Mouse (Mus musculus) heart, postnatal 36 days (tissue): Measurements from ENCODE around the gene Gm49416. TPM values are rescaled to one million over a fixed set of nuclear protein-coding genes. Genes with fewer than 3 reads are reported as not detected.

Experiments
- DNase-seq, 2 experiments: peaks; one replicate each; pipeline ENCODE4 v3.0.0; 2021 to 2022
- intact Hi-C: fragments of 180-260 bp; cut with DNase I; formaldehyde crosslinking; loops from one replicate; pipeline ENCODE4 v1.15.1; 2025
- total RNA-seq, 2 experiments: library from RNA; stranded (reverse); gene quantifications; 2 replicates each; pipeline ENCODE4 v1.2.3; 2021

Gm49416 gene
- total RNA-seq, 2 experiments from 2014 or later: not detected

DNA sequence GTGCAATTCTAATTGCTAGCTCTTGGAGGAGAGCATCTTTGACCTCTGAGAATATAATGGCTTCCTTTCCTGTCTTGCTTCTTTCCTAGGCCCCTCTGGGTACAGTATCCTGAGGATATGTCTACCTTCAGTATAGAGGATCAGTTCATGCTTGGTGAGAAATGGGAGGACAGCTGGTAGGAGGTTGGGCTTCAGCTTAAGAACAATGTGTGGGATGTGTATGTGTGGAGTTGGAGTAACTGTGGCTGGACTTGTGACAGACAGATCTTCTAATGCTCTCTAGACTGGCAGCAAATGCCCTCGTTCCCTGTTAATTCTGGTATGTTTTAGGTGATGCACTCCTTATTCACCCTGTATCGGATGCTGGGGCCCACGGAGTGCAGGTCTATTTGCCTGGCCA, 25.5 kb downstream of the Gm49416 start:
- intact Hi-C loops: no loop called here
- no peak for DNase-seq

DNA sequence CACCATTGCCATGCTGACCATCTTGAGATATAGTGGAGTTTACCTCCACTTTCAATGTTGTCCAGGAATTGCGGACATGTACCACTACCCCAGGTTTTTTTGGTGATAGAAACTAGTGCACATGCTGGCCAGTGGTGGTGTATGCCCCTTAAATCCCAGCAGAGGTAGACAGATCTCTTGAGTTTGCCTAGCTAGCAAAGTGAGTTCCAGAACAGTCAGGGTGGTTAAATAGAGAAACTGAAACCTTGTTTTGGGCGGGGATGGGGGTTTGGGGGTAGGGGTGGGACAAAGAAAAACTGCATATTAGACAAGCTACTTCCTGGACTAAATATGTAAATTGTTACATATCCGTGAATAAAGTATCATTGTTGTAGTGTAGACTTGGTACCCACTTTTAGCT, 30.3 kb downstream of the Gm49416 start:
- no peak for DNase-seq
- intact Hi-C loops: no loop called here

DNA sequence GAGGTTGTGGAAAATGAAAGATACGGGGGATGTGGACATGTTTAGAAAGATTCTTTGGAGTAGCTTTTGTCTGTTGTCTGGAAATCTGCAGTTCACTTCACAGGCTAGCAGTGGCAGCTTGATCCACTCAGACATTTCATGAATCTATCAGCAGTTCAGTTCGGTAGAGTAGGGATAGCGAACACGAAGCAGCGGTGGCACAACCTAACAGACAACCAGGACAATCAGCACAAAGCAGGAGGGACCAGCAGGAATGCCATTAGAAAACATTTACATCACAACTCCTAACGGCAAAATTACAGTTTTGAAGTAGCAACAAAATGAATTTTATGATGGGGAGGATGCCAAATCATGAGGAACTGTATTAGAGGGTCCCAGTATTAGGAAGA, 31.0 kb downstream of the Gm49416 start:
- intact Hi-C loops: loop anchor here (2.0 kb wide), 1 partner anchor 21 kb away; the partner anchor contains the start of gene Ganab
- DNase-seq: no peak

DNA sequence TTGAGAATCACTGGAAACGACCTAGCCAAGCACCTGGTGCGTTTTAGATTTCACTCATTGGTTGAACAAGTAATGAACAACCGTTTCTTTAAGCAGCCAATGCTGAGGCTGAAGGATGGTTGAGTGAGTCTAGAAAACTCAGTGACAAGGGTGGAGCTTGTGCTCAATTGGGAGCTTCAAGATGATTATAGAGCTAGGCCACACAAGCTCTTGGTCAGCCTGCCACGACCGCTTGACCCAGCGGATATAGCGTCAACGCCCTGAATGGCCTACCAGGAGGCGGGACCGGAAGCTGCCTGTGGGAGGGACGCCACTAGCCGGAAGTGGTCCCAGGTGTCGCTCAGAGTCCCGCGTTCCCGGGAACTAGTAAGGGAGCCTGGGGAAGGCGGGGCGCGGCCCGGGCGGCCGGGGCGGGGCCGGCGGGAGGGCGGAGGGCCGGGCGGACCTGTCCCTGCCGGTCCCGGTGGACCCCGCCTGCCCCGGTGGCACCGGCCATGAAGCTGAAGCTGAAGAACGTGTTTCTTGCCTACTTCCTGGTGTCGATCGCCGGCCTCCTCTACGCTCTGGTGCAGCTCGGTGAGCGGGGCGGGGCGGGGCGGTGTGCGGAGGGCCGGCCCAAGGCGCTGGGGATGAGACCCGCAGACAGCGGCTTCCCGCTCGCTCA, 31.5 kb downstream of the Gm49416 start, which contains the start of gene B3gat3:
Gene B3gat3, plus strand, starts transcription at position 302 of the 664 bp plus-strand sequence.
- peak; percentile 97 for DNase-seq
- intact Hi-C loops: loop anchor here (2.0 kb wide), 1 partner anchor 21 kb away; the partner anchor contains the start of gene Ganab

DNA sequence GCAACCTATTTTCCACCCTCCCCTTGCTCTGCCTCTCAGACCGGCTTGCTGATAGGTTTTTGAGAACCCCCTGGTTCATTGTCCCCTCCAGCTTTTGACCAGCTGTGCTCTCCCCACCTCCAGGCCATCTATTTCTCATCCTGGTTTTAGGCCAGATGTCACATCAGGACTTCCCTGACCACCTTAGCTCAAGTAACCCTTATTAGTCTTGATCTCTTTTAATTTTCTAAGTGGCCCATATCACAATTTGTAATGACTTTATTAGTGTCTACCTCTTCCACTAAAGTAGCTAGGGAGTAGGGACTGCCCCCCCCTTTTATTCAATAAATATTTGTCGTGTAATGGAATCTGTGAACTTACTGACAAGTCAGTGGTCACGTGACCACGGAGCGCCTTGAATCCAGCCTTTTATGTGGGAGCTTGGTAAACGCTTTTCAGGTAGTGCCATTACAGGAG, 32.1 kb downstream of the Gm49416 start:
- DNase-seq: no peak
- intact Hi-C loops: loop anchor here (2.0 kb wide), 1 partner anchor 22 kb away; the partner anchor contains the start of gene Ganab

- intact Hi-C loops: loop anchor here (2.0 kb wide), 1 partner anchor 23 kb away; the partner anchor contains the start of gene Ganab
- no peak for DNase-seq
These were observed 33.0 kb downstream of the Gm49416 start for GRCm38 (mm10) chr19:8921741-8922140.

DNA sequence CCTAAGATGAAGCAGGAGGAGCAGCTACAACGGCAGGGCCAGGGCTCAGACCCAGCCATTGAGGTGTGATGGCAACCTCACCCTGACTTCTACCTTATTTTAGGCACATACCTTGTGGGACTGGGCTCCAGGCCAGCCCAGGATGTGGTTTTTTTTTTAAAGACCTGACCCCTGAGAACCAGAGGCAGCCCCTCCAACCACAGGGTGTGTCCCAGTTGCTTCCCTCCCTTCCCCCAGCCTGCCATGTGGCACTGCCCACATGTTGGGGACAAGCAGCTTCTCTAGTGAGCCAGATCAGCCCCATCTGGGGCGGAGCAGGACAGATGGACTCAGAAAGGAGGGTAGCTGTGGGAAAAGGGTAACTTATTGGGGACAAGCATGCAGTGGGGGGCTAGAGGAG, 38.0 kb downstream of the Gm49416 start:
- intact Hi-C loops: no loop called here
- no peak for DNase-seq

DNA sequence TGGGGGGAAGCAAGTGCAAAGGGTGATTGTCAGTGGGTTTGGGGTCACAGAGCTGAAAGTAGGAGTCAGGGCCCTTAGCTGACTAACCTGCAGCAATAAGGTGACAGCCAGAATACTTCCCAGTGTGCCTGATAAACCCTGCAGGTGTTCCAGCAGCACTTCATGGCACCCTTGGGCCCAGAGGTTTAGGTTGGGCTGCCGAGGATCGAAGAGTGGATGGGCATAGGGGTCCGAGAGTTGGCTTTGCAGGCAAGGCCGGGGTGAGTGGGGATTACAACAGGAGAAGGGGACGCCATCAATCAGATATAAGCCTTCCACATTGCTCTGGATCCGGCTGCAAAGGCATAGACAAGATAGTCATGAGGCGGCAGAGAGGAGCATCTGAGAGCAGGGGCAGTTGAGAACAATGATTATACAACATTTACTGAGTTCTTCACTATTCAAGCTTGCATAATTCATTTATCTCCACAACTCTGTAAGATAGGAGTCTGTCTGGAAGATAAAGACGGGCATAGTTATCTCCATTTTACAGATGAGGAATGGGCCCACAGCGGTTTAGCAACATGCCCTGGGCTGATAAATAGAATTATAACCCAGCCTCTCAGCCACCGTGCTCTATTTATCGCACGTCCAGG, 39.3 kb downstream of the Gm49416 start:
- intact Hi-C loops: loop anchor here (2.0 kb wide), 1 partner anchor 15 kb away; no protein-coding TSS in a partner anchor
- DNase-seq: no peak

DNA sequence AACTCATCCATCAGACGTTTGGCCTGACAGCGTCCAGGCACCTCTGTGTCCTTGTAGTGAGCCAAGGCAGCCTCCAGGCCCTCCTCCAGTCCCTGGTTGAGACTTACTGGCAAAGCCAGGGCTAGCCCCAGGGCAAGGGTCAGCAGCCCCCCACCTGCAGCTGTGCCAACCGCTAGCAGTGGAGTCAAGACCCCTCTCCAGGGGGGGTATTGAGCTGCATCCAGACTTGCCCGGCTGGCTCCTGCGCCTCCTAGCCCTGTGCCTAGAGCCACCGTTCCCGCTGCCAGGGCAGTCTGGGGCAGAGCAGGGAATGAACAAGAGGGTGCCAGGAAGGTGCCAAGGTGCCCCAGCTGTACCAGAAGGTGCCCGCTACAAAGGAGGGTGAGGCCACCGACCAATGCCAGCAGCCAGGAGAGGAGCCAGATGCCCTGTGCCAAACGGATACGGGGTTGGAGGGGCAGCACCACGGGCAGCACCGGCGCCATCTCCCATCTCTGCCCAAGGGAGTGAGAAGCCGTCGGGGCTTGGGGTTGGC, 40.0 kb downstream of the Gm49416 start:
- DNase-seq: no peak
- intact Hi-C loops: loop anchor here (2.0 kb wide), 1 partner anchor 14 kb away; no protein-coding TSS in a partner anchor

DNA sequence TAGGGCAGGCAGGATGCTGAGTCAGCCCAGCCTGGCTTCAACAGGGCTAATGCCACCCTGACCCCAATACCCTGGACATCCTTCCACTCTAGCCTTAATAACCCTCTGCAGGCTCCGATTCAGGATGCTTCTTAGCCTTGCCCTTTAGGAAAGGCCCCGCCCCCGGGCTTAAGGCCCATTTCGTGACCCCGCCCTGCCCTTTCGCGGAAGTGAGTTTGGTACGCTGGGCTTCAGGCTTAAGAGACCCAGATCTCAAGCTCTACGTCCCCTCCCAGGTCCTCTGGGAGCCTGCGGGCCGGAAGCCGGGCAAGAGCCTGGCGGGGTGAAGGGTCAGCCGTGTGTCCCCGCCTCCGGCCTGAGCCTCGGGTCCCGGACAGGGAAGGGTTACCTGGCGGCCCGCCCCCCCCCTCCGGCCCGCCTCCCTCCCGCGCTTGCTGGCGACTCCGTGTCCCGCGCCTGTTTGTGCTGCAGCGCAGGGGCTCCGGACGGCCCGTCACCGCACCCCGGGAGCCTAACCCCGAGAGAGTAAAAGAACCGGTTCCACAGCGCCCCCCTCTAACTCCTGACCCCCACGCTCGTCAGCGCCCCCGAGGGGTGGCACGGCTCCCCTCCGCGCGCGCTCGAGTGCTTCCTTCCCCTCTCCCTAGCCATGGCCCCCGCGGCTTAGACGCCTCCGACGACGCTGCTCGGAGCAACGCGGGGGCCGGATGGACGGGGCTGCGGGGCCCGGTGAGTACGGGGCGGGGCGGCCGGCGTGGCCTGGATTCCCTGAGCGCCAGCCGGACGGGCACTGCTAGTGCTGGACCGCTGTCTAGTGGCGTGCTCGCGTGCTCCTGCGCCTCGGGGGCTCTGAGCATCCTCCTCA, 40.7 kb downstream of the Gm49416 start, which contains the start of the genes Rom1 and Eml3:
Gene Rom1, minus strand, starts transcription at position 133 of the 865 bp plus-strand sequence.
Gene Eml3, plus strand, starts transcription at position 329 of the 865 bp plus-strand sequence.
- intact Hi-C loops: loop anchor here (2.0 kb wide), 1 partner anchor 13 kb away; no protein-coding TSS in a partner anchor
- peak; percentile 92 to 95 for DNase-seq

GRCm38 (mm10) chr19:8930117-8930516, 41.4 kb downstream of the Gm49416 start:
- DNase-seq: no peak
- intact Hi-C loops: no loop called here

- intact Hi-C loops: no loop called here
- no peak for DNase-seq
These were observed 42.0 kb downstream of the Gm49416 start for GRCm38 (mm10) chr19:8930771-8931170.

GRCm38 (mm10) chr19:8936736-8937135, 48.0 kb downstream of the Gm49416 start:
- DNase-seq: no peak
- intact Hi-C loops: no loop called here

- intact Hi-C loops: loop anchor here (2.0 kb wide), 1 partner anchor 48 kb away; the partner anchor contains the start of gene Ints5
These were observed 51.9 kb downstream of the Gm49416 start for GRCm38 (mm10) chr19:8940526-8941133.

DNA sequence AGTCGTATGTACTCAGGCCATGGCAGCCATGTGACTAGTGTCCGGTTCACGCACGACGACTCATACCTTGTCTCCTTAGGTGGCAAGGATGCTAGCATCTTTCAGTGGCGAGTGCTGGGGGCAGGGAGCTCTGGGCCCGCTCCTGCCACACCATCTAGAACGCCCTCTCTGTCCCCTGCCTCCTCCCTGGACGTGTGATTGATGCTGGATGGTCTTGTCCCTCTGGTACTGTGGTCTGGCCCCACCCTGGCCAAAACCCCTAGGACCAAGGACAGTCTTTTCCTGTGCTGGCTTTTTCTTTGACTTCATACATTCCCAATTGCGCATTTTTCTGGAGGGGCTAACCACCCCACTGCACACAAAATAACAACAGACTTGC, 52.4 kb downstream of the Gm49416 start:
- intact Hi-C loops: loop anchor here (2.0 kb wide), 1 partner anchor 48 kb away; the partner anchor contains the start of gene Ints5

More at GRCm38 (mm10) chr19:8940526-8941133, 51.9 kb downstream of the Gm49416 start:
- no peak for DNase-seq

DNA sequence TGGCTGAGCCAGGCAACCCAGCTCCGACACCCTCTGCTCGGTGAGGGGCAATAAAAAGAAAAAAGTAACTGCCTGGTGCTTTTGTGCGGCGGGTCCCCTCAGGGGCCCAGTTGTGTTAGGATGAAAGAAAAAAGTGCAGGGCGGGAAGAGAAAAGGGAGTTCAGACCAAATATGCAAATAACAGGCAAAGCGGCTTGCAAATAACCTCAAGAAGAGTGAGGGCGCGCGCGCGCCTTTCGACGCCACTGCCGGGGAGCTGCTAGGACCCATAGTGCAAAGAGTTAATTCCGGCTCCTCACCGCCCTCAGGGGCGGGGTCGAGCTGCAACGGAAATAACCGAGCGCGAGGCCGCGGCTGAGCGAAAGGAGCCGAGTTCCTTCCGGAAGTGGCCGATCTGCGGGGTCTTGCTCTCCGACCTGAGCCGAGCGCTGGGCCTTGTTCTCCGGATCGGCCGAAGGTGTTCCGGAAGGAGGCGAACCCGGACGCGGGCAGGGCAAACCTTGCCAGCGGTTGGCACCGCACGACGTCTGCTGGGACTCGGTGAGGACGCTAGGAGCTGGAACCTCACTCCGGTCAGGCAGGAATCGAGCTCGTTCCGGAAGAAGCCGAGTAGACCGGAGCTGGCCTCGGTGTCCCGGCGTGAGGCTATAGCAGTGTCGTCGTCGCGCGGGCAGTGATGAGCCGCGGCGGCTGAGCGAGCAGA, 52.9 kb downstream of the Gm49416 start, which contains the start of gene Mta2:
Gene Mta2, plus strand, starts transcription at position 361 of the 703 bp plus-strand sequence.
- peak; percentile 93 to 95 for DNase-seq
- intact Hi-C loops: loop anchor here (2.0 kb wide), 3 partner anchors 13 to 49 kb away; partner anchors contain the start of genes Eml3, Ints5 and Rom1

More for the DNA sequence above, 52.4 kb downstream of the Gm49416 start:
- DNase-seq: no peak

- intact Hi-C loops: loop anchor here (2.0 kb wide), 2 partner anchors 14 to 22 kb away; partner anchors contain the start of genes Eml3 and Rom1
- DNase-seq: peak in 1 of 2 experiments; percentile 62
These were observed 53.7 kb downstream of the Gm49416 start for GRCm38 (mm10) chr19:8942276-8942964.

DNA sequence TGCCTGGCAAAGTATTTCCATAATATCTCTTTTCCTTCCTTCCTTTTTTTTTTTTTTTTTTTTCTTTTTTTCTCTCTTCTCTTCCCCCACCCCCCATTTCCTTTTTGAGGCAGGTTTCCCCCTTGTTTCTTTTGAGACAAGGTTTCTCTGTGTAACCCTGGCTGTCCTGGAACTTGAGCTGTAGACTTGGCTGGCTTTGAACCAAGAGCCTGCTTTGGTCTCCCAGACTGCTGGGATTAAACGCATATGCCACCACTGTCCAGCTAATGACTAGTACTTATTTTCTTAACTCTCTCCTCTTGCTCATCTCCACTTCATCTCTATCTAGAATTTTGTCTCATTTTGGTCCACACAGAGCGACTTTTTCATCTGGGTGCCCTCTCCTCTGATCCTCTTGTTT, 54.3 kb downstream of the Gm49416 start:
- intact Hi-C loops: loop anchor here (2.0 kb wide), 2 partner anchors 14 to 22 kb away; partner anchors contain the start of genes Eml3 and Rom1
- DNase-seq: no peak
